Mouse (Mus musculus): ENCODE measurements at regions not wholly inside any gene's neighbourhood (a gene's known extent, or its start where the extent isn't known, plus 50 kb on each side); places are given as distances from the start of the nearest gene placed in this dataset.

DNA sequence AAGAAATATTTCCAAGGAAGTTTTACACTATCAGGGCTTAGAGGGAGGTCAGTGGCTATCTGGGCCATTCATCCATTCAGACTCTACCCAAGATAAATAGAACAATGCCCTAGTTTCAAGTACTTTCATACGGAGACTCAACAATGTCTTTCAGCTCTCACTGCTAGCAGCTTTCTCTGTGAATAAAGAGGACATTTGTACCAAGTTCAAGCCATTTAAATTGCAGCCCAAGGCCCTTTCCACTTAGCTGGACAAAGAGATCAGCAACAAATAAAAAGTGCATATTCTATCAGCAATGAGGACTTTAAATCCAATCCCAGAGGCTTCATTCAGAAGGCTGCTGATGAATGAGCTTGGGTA lies 383.1 kb upstream of the Actbl2 start:
- TF ChIP-seq CTCF (IDR thresholded peaks at IDR 0.05; ENCODE audit: low read depth, low read length) (no peak), GATA1 (IDR thresholded peaks at IDR 0.05; ENCODE audit: borderline replicate concordance, low read length) (no peak), TAL1 (conservative IDR thresholded peaks at IDR 0.05; ENCODE audit: low read depth, low read length) (no peak), POLR2AphosphoS5 (IDR thresholded peaks at IDR 0.05; ENCODE audit: insufficient replicate concordance, low read depth, low read length) (no peak)

All from G1E (cell line).